Mouse (Mus musculus): ENCODE measurements around the gene Scarb2. TPM values are rescaled to one million over a fixed set of nuclear protein-coding genes. Genes with fewer than 3 reads are reported as not detected.

Scarb2 gene
- polyA plus RNA-seq, 1 experiment = 71.5 TPM

- peak; percentile 64 for TF ChIP-seq CTCF (IDR thresholded peaks at IDR 0.05; ENCODE audit: borderline replicate concordance, extremely low read depth, insufficient read depth, insufficient read length)
- TF ChIP-seq POLR2A (IDR thresholded peaks at IDR 0.05; ENCODE audit: borderline replicate concordance, extremely low read depth, insufficient read depth, insufficient read length, poor library complexity, severe bottlenecking) = peak; percentile 79
- peak; percentile 98 for DNase-seq (ENCODE audit: low read depth)
Observed at GRCm38 (mm10) chr5:92505402-92505865, 1.2 kb downstream of the Scarb2 start.

GRCm38 (mm10) chr5:92504676-92505400, 1.8 kb downstream of the Scarb2 start:
- peak; percentile 84 for DNase-seq (ENCODE audit: low read depth)
- TF ChIP-seq POLR2A (IDR thresholded peaks at IDR 0.05; ENCODE audit: borderline replicate concordance, extremely low read depth, insufficient read depth, insufficient read length, poor library complexity, severe bottlenecking) (no peak), CTCF (IDR thresholded peaks at IDR 0.05; ENCODE audit: borderline replicate concordance, extremely low read depth, insufficient read depth, insufficient read length) (no peak)

GRCm38 (mm10) chr5:92503856-92504618, 2.6 kb downstream of the Scarb2 start:
- peak; percentile 77 for DNase-seq (ENCODE audit: low read depth)

GRCm38 (mm10) chr5:92503356-92503847, 3.2 kb downstream of the Scarb2 start:
- TF ChIP-seq CTCF (IDR thresholded peaks at IDR 0.05; ENCODE audit: borderline replicate concordance, extremely low read depth, insufficient read depth, insufficient read length) = no peak
- no peak for TF ChIP-seq POLR2A (IDR thresholded peaks at IDR 0.05; ENCODE audit: borderline replicate concordance, extremely low read depth, insufficient read depth, insufficient read length, poor library complexity, severe bottlenecking)
- DNase-seq (ENCODE audit: low read depth) = peak; percentile 20

More at GRCm38 (mm10) chr5:92503856-92504618, 2.6 kb downstream of the Scarb2 start:
- TF ChIP-seq POLR2A (IDR thresholded peaks at IDR 0.05; ENCODE audit: borderline replicate concordance, extremely low read depth, insufficient read depth, insufficient read length, poor library complexity, severe bottlenecking) = no peak
- TF ChIP-seq CTCF (IDR thresholded peaks at IDR 0.05; ENCODE audit: borderline replicate concordance, extremely low read depth, insufficient read depth, insufficient read length) = no peak

GRCm38 (mm10) chr5:92499378-92499777, 7.3 kb downstream of the Scarb2 start:
- TF ChIP-seq POLR2A (IDR thresholded peaks at IDR 0.05; ENCODE audit: borderline replicate concordance, extremely low read depth, insufficient read depth, insufficient read length, poor library complexity, severe bottlenecking) = no peak
- TF ChIP-seq CTCF (IDR thresholded peaks at IDR 0.05; ENCODE audit: borderline replicate concordance, extremely low read depth, insufficient read depth, insufficient read length) = no peak

GRCm38 (mm10) chr5:92498661-92499060, 8.0 kb downstream of the Scarb2 start:
- peak; percentile 83 for DNase-seq (ENCODE audit: low read depth)

More at GRCm38 (mm10) chr5:92499378-92499777, 7.3 kb downstream of the Scarb2 start:
- DNase-seq (ENCODE audit: low read depth) = no peak

GRCm38 (mm10) chr5:92498225-92498624, 8.4 kb downstream of the Scarb2 start:
- TF ChIP-seq CTCF (IDR thresholded peaks at IDR 0.05; ENCODE audit: borderline replicate concordance, extremely low read depth, insufficient read depth, insufficient read length) (no peak), POLR2A (IDR thresholded peaks at IDR 0.05; ENCODE audit: borderline replicate concordance, extremely low read depth, insufficient read depth, insufficient read length, poor library complexity, severe bottlenecking) (no peak)
- no peak for DNase-seq (ENCODE audit: low read depth)

More at GRCm38 (mm10) chr5:92498661-92499060, 8.0 kb downstream of the Scarb2 start:
- TF ChIP-seq CTCF (IDR thresholded peaks at IDR 0.05; ENCODE audit: borderline replicate concordance, extremely low read depth, insufficient read depth, insufficient read length) (no peak), POLR2A (IDR thresholded peaks at IDR 0.05; ENCODE audit: borderline replicate concordance, extremely low read depth, insufficient read depth, insufficient read length, poor library complexity, severe bottlenecking) (no peak)

- no peak for DNase-seq (ENCODE audit: low read depth)
- TF ChIP-seq POLR2A (IDR thresholded peaks at IDR 0.05; ENCODE audit: borderline replicate concordance, extremely low read depth, insufficient read depth, insufficient read length, poor library complexity, severe bottlenecking) (no peak), CTCF (IDR thresholded peaks at IDR 0.05; ENCODE audit: borderline replicate concordance, extremely low read depth, insufficient read depth, insufficient read length) (no peak)
Observed at GRCm38 (mm10) chr5:92495771-92496409, 10.7 kb downstream of the Scarb2 start.

GRCm38 (mm10) chr5:92495291-92495690, 11.3 kb downstream of the Scarb2 start:
- DNase-seq (ENCODE audit: low read depth) = no peak
- no peak for TF ChIP-seq POLR2A (IDR thresholded peaks at IDR 0.05; ENCODE audit: borderline replicate concordance, extremely low read depth, insufficient read depth, insufficient read length, poor library complexity, severe bottlenecking)
- TF ChIP-seq CTCF (IDR thresholded peaks at IDR 0.05; ENCODE audit: borderline replicate concordance, extremely low read depth, insufficient read depth, insufficient read length) = no peak

GRCm38 (mm10) chr5:92493423-92493822, 13.2 kb downstream of the Scarb2 start:
- no peak for DNase-seq (ENCODE audit: low read depth)
- TF ChIP-seq CTCF (IDR thresholded peaks at IDR 0.05; ENCODE audit: borderline replicate concordance, extremely low read depth, insufficient read depth, insufficient read length) (no peak), POLR2A (IDR thresholded peaks at IDR 0.05; ENCODE audit: borderline replicate concordance, extremely low read depth, insufficient read depth, insufficient read length, poor library complexity, severe bottlenecking) (no peak)

- TF ChIP-seq POLR2A (IDR thresholded peaks at IDR 0.05; ENCODE audit: borderline replicate concordance, extremely low read depth, insufficient read depth, insufficient read length, poor library complexity, severe bottlenecking) (no peak), CTCF (IDR thresholded peaks at IDR 0.05; ENCODE audit: borderline replicate concordance, extremely low read depth, insufficient read depth, insufficient read length) (no peak)
- DNase-seq (ENCODE audit: low read depth) = no peak
Observed at GRCm38 (mm10) chr5:92490779-92491178, 15.9 kb downstream of the Scarb2 start.
